Mouse (Mus musculus) heart, embryonic 15.5 days (tissue): Measurements from ENCODE around the gene Bcl3. TPM values are rescaled to one million over a fixed set of nuclear protein-coding genes. Genes with fewer than 3 reads are reported as not detected.

Experiments used
- ATAC-seq: fragments of 200-750 bp; cut with Nextera tagmentation; replicated peaks from 2 replicates; pipeline ENCODE4 v1.8.0; 2017; ENCODE audit warnings: low read depth, moderate TSS enrichment; ENCODE audit not compliant: insufficient number of reproducible peaks, insufficient read depth, low FRiP score
- H3K27ac ChIP-seq: fragments of 300-500 bp; sonication (generic); 2 replicates; pipeline ENCODE4 v1.5.1; 2015; ENCODE audit warnings: mild to moderate bottlenecking, inconsistent platforms
- H3K27me3 ChIP-seq: fragments of 300-500 bp; sonication (generic); 2 replicates; pipeline ENCODE4 v1.6.1; 2015; ENCODE audit warnings: inconsistent platforms
- H3K36me3 ChIP-seq: fragments of 300-500 bp; sonication (generic); 2 replicates; pipeline ENCODE4 v1.6.1; 2015; ENCODE audit warnings: mild to moderate bottlenecking, inconsistent platforms
- H3K4me1 ChIP-seq: fragments of 300-500 bp; sonication (generic); replicated peaks from 2 replicates; pipeline ENCODE4 v1.6.1; 2015; ENCODE audit warnings: inconsistent platforms
- H3K4me2 ChIP-seq: fragments of 300-500 bp; sonication (generic); 2 replicates; pipeline ENCODE4 v1.6.1; 2015; ENCODE audit warnings: inconsistent platforms, mild to moderate bottlenecking, moderate library complexity
- H3K4me3 ChIP-seq: fragments of 300-500 bp; sonication (generic); 2 replicates; pipeline ENCODE4 v1.5.1; 2015; ENCODE audit warnings: mild to moderate bottlenecking, inconsistent platforms
- H3K9ac ChIP-seq: fragments of 300-500 bp; sonication (generic); 2 replicates; pipeline ENCODE4 v1.6.1; 2015; ENCODE audit warnings: mild to moderate bottlenecking, inconsistent platforms
- H3K9me3 ChIP-seq: fragments of 300-500 bp; sonication (generic); replicated peaks from 2 replicates; pipeline ENCODE4 v1.6.1; 2016; ENCODE audit warnings: inconsistent platforms
- WGBS: fragments of 180-500 bp; shearing (Covaris S2); methylation state at CpG from one replicate; pipeline ENCODE4 v1.1.7; 2015; ENCODE audit warnings: mixed read lengths; 5-methylcytosine and 5-hydroxymethylcytosine counted together
- polyA plus RNA-seq: library from polyadenylated mRNA; unstranded; fragments of >200 nt; fragmentation: Nextera tagmentation; extraction: Ambion mirVana; gene quantifications from 2 replicates; pipeline ENCODE4 v1.2.1, GENCODE M21; 2015

Gene Bcl3
- polyA plus RNA-seq, result 2.0 and 4.7 TPM in 2 replicates

GRCm38 (mm10) chr7:19822604-19823058, at the start of gene Bcl3:
Bcl3 (minus strand) TSS chr7:19822770.
- Histone ChIP-seq H3K27ac (peak within 1 kb of the TSS; percentile 74), H3K4me2 (peak within 1 kb of the TSS; percentile 88), H3K36me3 (no peaks in the 10 kb centered on the region), H3K4me1 (peaks cover 26% of the 10 kb centered on the region), H3K4me3 (peak within 1 kb of the TSS; percentile 55), H3K27me3 (peaks cover 22% of the 10 kb centered on the region), H3K9ac (peak within 1 kb of the TSS; percentile 72), H3K9me3 (no peaks in the 10 kb centered on the region)
- no peak for ATAC-seq
- WGBS, result 1% methylated on average over 42 of the region's 42 CpGs

GRCm38 (mm10) chr7:19871943-19872601, 49.5 kb upstream of the Bcl3 start:
- no peak overlapping the region for H3K4me2 ChIP-seq
- H3K4me3 ChIP-seq, result no peak overlapping the region
- no peak overlapping the region for H3K27ac ChIP-seq
- H3K9me3 ChIP-seq, result no peaks in the 10 kb centered on the region
- H3K9ac ChIP-seq, result no peak overlapping the region
- no peaks in the 10 kb centered on the region for H3K36me3 ChIP-seq
- ATAC-seq, result no peak
- no peaks in the 10 kb centered on the region for H3K27me3 ChIP-seq
- peaks cover 17% of the 10 kb centered on the region for H3K4me1 ChIP-seq
- 29% methylated on average over 5 of the region's 5 CpGs for WGBS

DNA sequence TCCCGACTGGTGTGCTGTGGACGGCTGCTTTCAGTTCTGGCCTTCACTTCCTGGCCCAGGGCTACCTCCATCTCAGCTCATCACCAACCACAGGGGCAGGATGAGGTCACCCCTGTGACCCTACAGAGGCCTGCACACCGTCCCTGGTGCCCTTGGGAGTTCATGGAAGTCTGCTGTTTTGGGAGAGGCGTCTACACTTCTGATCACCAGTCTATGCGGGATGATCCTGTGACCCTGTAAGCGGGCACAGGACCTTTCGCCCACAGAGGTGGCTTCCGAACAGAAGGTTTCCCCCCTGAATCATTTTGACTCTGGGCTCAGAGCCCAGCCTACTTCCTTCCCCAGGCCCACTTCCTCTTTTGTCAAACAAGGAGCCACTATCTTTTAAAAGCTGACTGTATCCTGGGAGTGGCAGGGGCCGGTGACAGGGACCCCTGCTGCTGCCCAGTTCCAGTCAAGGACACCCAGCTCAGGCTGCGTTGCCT, 48.6 kb upstream of the Bcl3 start:
- H3K27me3 ChIP-seq, result no peaks in the 10 kb centered on the region
- no peak; the same call in 1 of the 2 replicates for ATAC-seq
- H3K4me3 ChIP-seq, result no peak overlapping the region
- no peaks in the 10 kb centered on the region for H3K9me3 ChIP-seq
- 48% methylated on average over 10 of the region's 10 CpGs for WGBS
- no peak overlapping the region for H3K4me2 ChIP-seq
- H3K9ac ChIP-seq, result no peak overlapping the region
- H3K27ac ChIP-seq, result 0 out of 2 replicates have a peak overlapping the region, but pooled peaks have one; percentile 38
- H3K4me1 ChIP-seq, result peaks cover 13% of the 10 kb centered on the region
- H3K36me3 ChIP-seq, result no peaks in the 10 kb centered on the region

DNA sequence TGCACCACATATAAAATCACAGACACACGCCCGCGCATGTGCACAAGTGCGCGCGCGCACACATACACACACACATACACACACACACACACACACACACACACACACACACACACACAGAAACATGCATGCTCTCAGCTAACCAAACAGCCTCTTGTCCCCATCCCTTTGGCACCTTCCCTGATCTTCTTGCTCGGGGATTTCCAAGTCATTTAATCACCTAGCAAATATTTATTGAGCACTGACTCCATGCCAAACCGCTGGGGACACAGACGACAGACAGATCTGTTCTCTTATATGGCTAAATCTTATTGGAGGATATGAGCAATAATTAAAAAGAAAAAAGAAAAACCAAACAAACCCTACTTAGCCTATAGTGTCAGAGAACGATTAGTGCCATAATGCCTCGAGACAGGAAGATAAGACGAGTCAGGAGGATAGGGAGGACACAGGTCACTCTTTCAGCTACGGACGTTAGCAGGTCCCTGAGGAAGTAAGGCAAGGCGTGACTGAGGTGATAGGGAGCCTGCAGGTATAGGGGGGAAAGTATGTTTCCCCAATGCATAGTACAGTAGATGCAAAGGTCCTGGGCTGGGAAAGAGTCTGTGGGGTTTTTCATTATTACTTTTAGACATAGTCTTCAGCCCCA, 45.3 kb upstream of the Bcl3 start:
- Histone ChIP-seq H3K27me3 (no peaks in the 10 kb centered on the region), H3K9me3 (no peaks in the 10 kb centered on the region), H3K27ac (no peak overlapping the region), H3K9ac (no peak overlapping the region), H3K36me3 (no peaks in the 10 kb centered on the region), H3K4me2 (no peak overlapping the region), H3K4me1 (peaks cover 10% of the 10 kb centered on the region), H3K4me3 (no peak overlapping the region)
- 77% methylated on average over 16 of the region's 16 CpGs for WGBS
- no peak for ATAC-seq

DNA sequence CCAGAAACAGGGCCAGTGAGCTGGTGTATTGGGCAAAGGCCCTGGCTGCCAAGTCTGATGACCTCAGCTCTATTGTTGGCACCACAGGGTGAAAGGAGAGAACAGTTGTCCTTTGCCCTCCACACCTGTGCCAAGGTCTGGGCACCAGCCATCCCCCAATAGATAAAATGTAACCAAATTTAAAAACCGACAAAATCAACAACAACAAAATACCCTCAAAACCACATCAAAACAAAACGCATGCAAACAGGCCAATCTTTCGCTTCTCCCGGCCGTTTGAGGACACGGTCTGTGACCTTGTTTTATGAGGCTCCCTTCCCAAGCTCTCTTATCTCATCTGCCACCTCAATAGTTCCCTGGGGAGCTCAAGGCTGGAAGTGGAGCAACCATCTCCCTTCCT, 43.9 kb upstream of the Bcl3 start:
- no peak overlapping the region for H3K27ac ChIP-seq
- H3K36me3 ChIP-seq, result no peaks in the 10 kb centered on the region
- WGBS, result 62% methylated on average over 6 of the region's 6 CpGs
- no peaks in the 10 kb centered on the region for H3K9me3 ChIP-seq
- ATAC-seq, result no peak
- no peak overlapping the region for H3K4me3 ChIP-seq
- no peak overlapping the region for H3K4me2 ChIP-seq
- peaks cover 6% of the 10 kb centered on the region for H3K4me1 ChIP-seq
- H3K27me3 ChIP-seq, result no peaks in the 10 kb centered on the region
- H3K9ac ChIP-seq, result no peak overlapping the region

- Histone ChIP-seq H3K27ac (no peak overlapping the region), H3K4me3 (no peak overlapping the region), H3K9ac (no peak overlapping the region), H3K27me3 (no peaks in the 10 kb centered on the region), H3K4me2 (no peak overlapping the region), H3K36me3 (no peaks in the 10 kb centered on the region), H3K9me3 (no peaks in the 10 kb centered on the region), H3K4me1 (no peaks in the 10 kb centered on the region; the same call in 1 of the 2 replicates)
- WGBS, result 64% methylated on average over 8 of the region's 8 CpGs
- ATAC-seq, result no peak
Observed at GRCm38 (mm10) chr7:19865246-19866036, 42.9 kb upstream of the Bcl3 start.

GRCm38 (mm10) chr7:19864241-19864640, 41.7 kb upstream of the Bcl3 start:
- WGBS, result 36% methylated on average over 2 of the region's 2 CpGs

DNA sequence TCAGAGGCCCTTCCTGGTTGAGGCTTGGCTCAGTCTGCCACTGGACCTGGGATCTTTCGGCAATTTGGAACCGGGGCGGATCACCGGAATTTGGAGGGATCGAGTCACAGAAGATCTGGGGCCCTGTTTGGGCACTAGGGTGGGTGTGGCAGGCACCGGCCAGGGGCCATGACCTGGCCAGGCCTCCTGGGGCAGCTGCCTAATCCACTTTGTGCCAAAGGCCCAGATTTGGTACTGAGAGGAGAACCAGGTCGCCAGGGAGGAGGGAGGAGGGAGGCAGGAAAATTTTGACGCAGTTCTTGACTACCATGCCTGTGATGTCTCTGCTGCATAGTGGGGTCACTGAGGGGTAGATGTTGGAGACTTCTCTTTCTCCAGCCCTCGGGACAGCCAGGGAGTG, 38.6 kb upstream of the Bcl3 start, which contains the start of gene Ceacam16:
Gene Ceacam16 (minus strand): TSS at position 101 of the 400 bp plus-strand sequence.
- Histone ChIP-seq H3K9ac (no peak within 1 kb of the TSS), H3K36me3 (no peaks in the 10 kb centered on the region), H3K4me2 (no peak within 1 kb of the TSS), H3K4me3 (no peak within 1 kb of the TSS), H3K9me3 (no peaks in the 10 kb centered on the region), H3K27ac (no peak within 1 kb of the TSS), H3K4me1 (no peaks in the 10 kb centered on the region), H3K27me3 (no peaks in the 10 kb centered on the region; the same call in 1 of the 2 replicates)
- 78% methylated on average over 9 of the region's 9 CpGs for WGBS
- no peak for ATAC-seq

More at GRCm38 (mm10) chr7:19864241-19864640, 41.7 kb upstream of the Bcl3 start:
- Histone ChIP-seq H3K27ac (no peak overlapping the region), H3K9me3 (no peaks in the 10 kb centered on the region), H3K4me3 (no peak overlapping the region), H3K4me1 (no peaks in the 10 kb centered on the region; the same call in 1 of the 2 replicates), H3K36me3 (no peaks in the 10 kb centered on the region), H3K9ac (no peak overlapping the region), H3K4me2 (no peak overlapping the region), H3K27me3 (no peaks in the 10 kb centered on the region)
- ATAC-seq, result no peak

DNA sequence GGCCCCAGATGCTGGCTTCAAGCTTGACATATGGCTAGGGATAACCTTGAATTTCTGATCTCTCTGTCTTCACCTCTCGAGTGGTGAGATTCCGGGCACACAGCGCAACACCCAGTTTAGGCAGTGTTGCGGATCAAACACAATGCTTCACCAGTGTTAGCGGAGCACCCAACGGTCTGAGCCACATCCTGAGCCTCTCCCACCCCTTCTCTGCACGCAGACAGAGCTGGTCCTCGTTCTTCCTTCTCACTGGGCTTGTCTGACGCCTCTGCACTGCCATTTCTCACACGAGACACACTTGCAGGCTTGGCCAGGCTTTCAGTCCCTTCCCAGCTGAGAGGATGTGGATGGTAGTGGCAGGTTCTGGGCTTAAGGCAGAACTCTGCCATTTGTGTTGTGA, 37.2 kb upstream of the Bcl3 start:
- Histone ChIP-seq H3K36me3 (no peaks in the 10 kb centered on the region), H3K4me3 (no peak overlapping the region), H3K4me1 (no peaks in the 10 kb centered on the region), H3K4me2 (no peak overlapping the region), H3K9ac (no peak overlapping the region), H3K27me3 (no peaks in the 10 kb centered on the region; the same call in 1 of the 2 replicates), H3K27ac (no peak overlapping the region), H3K9me3 (no peaks in the 10 kb centered on the region)
- ATAC-seq, result no peak
- WGBS, result 58% methylated on average over 10 of the region's 10 CpGs

GRCm38 (mm10) chr7:19856283-19856682, 33.7 kb upstream of the Bcl3 start:
- 78% methylated on average over 6 of the region's 6 CpGs for WGBS
- no peak overlapping the region for H3K4me3 ChIP-seq
- ATAC-seq, result no peak
- peaks cover 6% of the 10 kb centered on the region; the same call in 1 of the 2 replicates for H3K4me1 ChIP-seq
- H3K27ac ChIP-seq, result no peak overlapping the region
- no peaks in the 10 kb centered on the region for H3K36me3 ChIP-seq
- no peaks in the 10 kb centered on the region for H3K9me3 ChIP-seq
- no peak overlapping the region for H3K4me2 ChIP-seq
- peaks cover 20% of the 10 kb centered on the region for H3K27me3 ChIP-seq
- no peak overlapping the region for H3K9ac ChIP-seq

GRCm38 (mm10) chr7:19855663-19856062, 33.1 kb upstream of the Bcl3 start:
- WGBS, result 72% methylated on average over 5 of the region's 5 CpGs
- peaks cover 26% of the 10 kb centered on the region for H3K27me3 ChIP-seq
- H3K4me3 ChIP-seq, result no peak overlapping the region
- no peak overlapping the region for H3K9ac ChIP-seq
- no peak overlapping the region for H3K27ac ChIP-seq
- no peak for ATAC-seq
- no peaks in the 10 kb centered on the region for H3K9me3 ChIP-seq
- H3K36me3 ChIP-seq, result no peaks in the 10 kb centered on the region
- peaks cover 6% of the 10 kb centered on the region; the same call in 1 of the 2 replicates for H3K4me1 ChIP-seq
- no peak overlapping the region for H3K4me2 ChIP-seq
